Mouse (Mus musculus): ENCODE measurements at regions not wholly inside any gene's neighbourhood (a gene's known extent, or its start where the extent isn't known, plus 50 kb on each side); places are given as distances from the start of the nearest gene placed in this dataset.

GRCm38 (mm10) chr8:98572597-98573514 lies 843.4 kb downstream of the Cdh8 start:
- CTCF ChIA-PET: interaction anchor here (0.5 kb wide), 1 partner anchor 1871 kb away, joined by 4 read pairs; no protein-coding TSS in a partner anchor

GRCm38 (mm10) chr8:98566661-98567060 lies 849.6 kb downstream of the Cdh8 start:
- CTCF ChIA-PET: no interaction called here

DNA sequence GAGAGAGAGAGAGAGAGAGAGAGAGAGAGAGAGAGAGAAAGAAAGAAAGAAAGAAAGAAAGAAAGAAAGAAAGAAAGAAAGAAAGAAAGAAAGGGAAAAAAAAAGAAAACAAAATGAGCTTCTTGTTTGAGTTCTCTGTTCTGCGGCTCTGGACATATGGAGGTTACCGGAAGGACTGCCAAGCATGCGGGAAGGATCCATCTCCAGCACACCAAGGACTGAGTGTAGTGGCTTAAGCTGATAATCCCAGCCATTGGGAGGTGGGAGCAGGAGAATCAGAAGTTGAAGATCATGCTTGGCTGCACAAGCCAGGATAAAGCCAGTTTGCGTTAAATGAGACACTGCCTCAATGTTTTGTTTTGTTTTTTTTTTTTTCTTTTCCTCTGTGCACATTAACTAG lies 897.8 kb downstream of the Cdh8 start:
- CTCF ChIA-PET: no interaction called here

DNA sequence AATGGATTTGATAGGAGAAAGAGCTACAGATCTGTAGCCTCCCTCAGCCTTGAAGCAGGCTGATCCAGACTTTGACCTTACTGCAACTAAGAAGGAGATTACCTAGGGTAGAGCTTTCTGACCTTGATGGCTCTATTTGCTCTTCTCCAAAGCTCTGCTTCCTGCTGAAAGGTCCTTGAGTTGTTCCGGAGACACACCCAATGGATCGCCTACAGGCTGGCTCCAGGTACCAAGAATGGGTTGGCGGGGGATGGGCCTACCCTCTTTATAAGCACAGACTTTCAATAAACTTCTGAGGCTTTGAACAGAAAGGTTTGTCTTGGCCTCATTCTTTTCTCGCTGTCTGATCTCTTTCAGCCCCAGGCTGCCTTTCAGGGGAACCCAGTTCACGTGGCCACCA lies 901.0 kb downstream of the Cdh8 start:
- CTCF ChIA-PET: no interaction called here

GRCm38 (mm10) chr8:98496793-98497192 lies 919.5 kb downstream of the Cdh8 start:
- CTCF ChIA-PET: no interaction called here

DNA sequence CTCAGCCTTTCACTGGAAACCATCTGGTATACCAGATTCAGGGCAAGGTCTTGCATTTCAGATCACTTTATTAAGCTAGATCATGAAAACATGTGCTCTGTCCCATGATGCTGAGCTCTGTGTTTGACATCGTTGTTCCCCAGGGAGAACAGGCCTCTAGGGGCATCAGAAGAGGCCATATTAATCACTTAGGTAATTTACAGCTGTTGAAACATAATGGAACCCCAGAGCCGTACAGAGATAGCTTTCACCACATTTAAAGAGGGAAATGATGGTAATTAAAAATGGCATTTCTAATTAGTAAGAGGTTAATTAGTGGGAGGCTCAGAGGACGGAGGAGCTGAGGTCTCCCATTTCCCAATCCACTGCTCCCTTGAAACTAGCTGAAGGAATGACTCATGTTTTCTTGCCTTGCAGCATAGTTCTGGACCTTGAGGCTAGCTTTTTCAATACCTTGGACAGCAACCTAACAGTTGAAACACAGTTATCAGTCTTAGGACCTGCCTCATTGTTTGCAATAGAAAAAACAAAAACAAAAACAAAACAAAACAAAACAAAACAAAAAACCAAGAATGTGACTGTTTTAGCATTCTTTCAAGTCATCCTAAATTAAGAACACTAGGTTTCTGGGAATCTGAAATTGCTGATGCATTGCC lies 952.8 kb downstream of the Cdh8 start:
- CTCF ChIA-PET: no interaction called here

DNA sequence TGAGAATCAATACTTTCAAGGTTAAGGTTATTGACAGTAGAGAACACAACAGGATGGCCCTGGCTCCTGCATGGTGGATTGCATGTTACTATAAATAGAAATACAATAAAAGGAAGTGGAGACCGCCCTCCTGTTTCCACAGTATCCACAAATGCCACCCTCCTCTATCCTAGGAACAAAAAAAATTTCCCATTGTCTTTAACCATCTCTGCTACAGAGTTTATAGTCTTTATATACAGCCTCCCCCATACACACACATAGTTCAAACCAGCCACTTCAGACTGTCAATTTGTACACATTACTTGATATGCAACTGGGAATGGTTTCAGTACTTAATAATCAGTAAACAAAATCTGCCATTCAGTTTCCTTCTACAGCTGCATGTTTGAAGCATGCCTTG lies 960.7 kb downstream of the Cdh8 start:
- CTCF ChIA-PET: no interaction called here

All from spleen, embryonic (tissue).